Mouse (Mus musculus): ENCODE measurements around the gene Ccdc97.

The Ccdc97 gene

GRCm38 (mm10) chr7:25689603-25690021, 29.3 kb downstream of the Ccdc97 start:
- no peak for DNase-seq (ENCODE audit: low spot score in 2 of 2)

GRCm38 (mm10) chr7:25688810-25689586, 29.9 kb downstream of the Ccdc97 start:
- no peak for DNase-seq (ENCODE audit: low spot score in 2 of 2)

GRCm38 (mm10) chr7:25687811-25688401, 31.0 kb downstream of the Ccdc97 start:
- DNase-seq (ENCODE audit: low spot score in 2 of 2) = no peak

- no peak for DNase-seq (ENCODE audit: low spot score in 2 of 2)
Observed at GRCm38 (mm10) chr7:25686680-25687531, 32.0 kb downstream of the Ccdc97 start, which contains the start of gene Tgfb1. Gene Tgfb1, plus strand, starts transcription at chr7:25687002.

GRCm38 (mm10) chr7:25685926-25686470, 32.9 kb downstream of the Ccdc97 start:
- no peak for DNase-seq (ENCODE audit: low spot score in 2 of 2)

GRCm38 (mm10) chr7:25684659-25685058, 34.2 kb downstream of the Ccdc97 start:
- DNase-seq (ENCODE audit: low spot score in 2 of 2) = no peak

GRCm38 (mm10) chr7:25683474-25684180, 35.3 kb downstream of the Ccdc97 start:
- DNase-seq (ENCODE audit: low spot score in 2 of 2) = no peak

GRCm38 (mm10) chr7:25681341-25682231, 37.3 kb downstream of the Ccdc97 start:
- DNase-seq (ENCODE audit: low spot score in 2 of 2) = no peak

- peak; percentile 93 to 95 for DNase-seq (ENCODE audit: low spot score in 2 of 2)
Observed at GRCm38 (mm10) chr7:25680514-25681258, 38.2 kb downstream of the Ccdc97 start, which contains the start of gene B9d2. Gene B9d2, plus strand, starts transcription at chr7:25680780.

GRCm38 (mm10) chr7:25679971-25680370, 38.9 kb downstream of the Ccdc97 start:
- DNase-seq (ENCODE audit: low spot score in 2 of 2) = no peak

GRCm38 (mm10) chr7:25677013-25677412, 41.9 kb downstream of the Ccdc97 start:
- DNase-seq (ENCODE audit: low spot score in 2 of 2) = no peak

GRCm38 (mm10) chr7:25676085-25676781, 42.7 kb downstream of the Ccdc97 start:
- DNase-seq (ENCODE audit: low spot score in 2 of 2) = peak; percentile 86

- no peak for DNase-seq (ENCODE audit: low spot score in 2 of 2)
Observed at GRCm38 (mm10) chr7:25675405-25675804, 43.5 kb downstream of the Ccdc97 start.

GRCm38 (mm10) chr7:25674719-25675300, 44.1 kb downstream of the Ccdc97 start, which contains the start of gene Tmem91:
Gene Tmem91, minus strand, starts transcription at chr7:25675166.
- DNase-seq (ENCODE audit: low spot score in 2 of 2) = no peak

GRCm38 (mm10) chr7:25674297-25674696, 44.6 kb downstream of the Ccdc97 start:
- no peak for DNase-seq (ENCODE audit: low spot score in 2 of 2)

- no peak for DNase-seq (ENCODE audit: low spot score in 2 of 2)
Observed at GRCm38 (mm10) chr7:25672442-25672841, 46.4 kb downstream of the Ccdc97 start.

- no peak for DNase-seq (ENCODE audit: low spot score in 2 of 2)
Observed at GRCm38 (mm10) chr7:25671686-25672085, 47.2 kb downstream of the Ccdc97 start.

GRCm38 (mm10) chr7:25670096-25670495, 48.8 kb downstream of the Ccdc97 start:
- no peak for DNase-seq (ENCODE audit: low spot score in 2 of 2)
